Mouse (Mus musculus): ENCODE results near the gene Gm5269.

Gm5269 gene

GRCm38 (mm10) chr1:45881228-45881832, 8.7 kb downstream of the Gm5269 start:
- no peak for DNase-seq (ENCODE audit: low read depth, low spot score)

GRCm38 (mm10) chr1:45877463-45877862, 12.6 kb downstream of the Gm5269 start:
- DNase-seq (ENCODE audit: low read depth, low spot score): no peak

GRCm38 (mm10) chr1:45876450-45877198, 13.4 kb downstream of the Gm5269 start:
- no peak for DNase-seq (ENCODE audit: low read depth, low spot score)

- DNase-seq (ENCODE audit: low read depth, low spot score): no peak
These were observed 14.4 kb downstream of the Gm5269 start for GRCm38 (mm10) chr1:45875640-45876039.

- DNase-seq (ENCODE audit: low read depth, low spot score): no peak
These were observed 16.8 kb downstream of the Gm5269 start for GRCm38 (mm10) chr1:45873250-45873649.

- DNase-seq (ENCODE audit: low read depth, low spot score): no peak
These were observed 21.5 kb downstream of the Gm5269 start for GRCm38 (mm10) chr1:45868479-45869137.

GRCm38 (mm10) chr1:45868050-45868449, 22.0 kb downstream of the Gm5269 start:
- no peak for DNase-seq (ENCODE audit: low read depth, low spot score)

- no peak for DNase-seq (ENCODE audit: low read depth, low spot score)
These were observed 23.6 kb downstream of the Gm5269 start for GRCm38 (mm10) chr1:45866288-45867018.

- DNase-seq (ENCODE audit: low read depth, low spot score): no peak
These were observed 24.3 kb downstream of the Gm5269 start for GRCm38 (mm10) chr1:45865727-45866126.

- DNase-seq (ENCODE audit: low read depth, low spot score): no peak
These were observed 24.8 kb downstream of the Gm5269 start for GRCm38 (mm10) chr1:45865316-45865715.

GRCm38 (mm10) chr1:45864564-45865014, 25.5 kb downstream of the Gm5269 start:
- DNase-seq (ENCODE audit: low read depth, low spot score): no peak

GRCm38 (mm10) chr1:45863641-45864040, 26.4 kb downstream of the Gm5269 start:
- DNase-seq (ENCODE audit: low read depth, low spot score): no peak

- no peak for DNase-seq (ENCODE audit: low read depth, low spot score)
These were observed 28.9 kb downstream of the Gm5269 start for GRCm38 (mm10) chr1:45861162-45861561.

- no peak for DNase-seq (ENCODE audit: low read depth, low spot score)
These were observed 29.7 kb downstream of the Gm5269 start for GRCm38 (mm10) chr1:45860349-45860748.

- no peak for DNase-seq (ENCODE audit: low read depth, low spot score)
These were observed 32.0 kb downstream of the Gm5269 start for GRCm38 (mm10) chr1:45858038-45858437.

GRCm38 (mm10) chr1:45845466-45845865, 44.6 kb downstream of the Gm5269 start:
- DNase-seq (ENCODE audit: low read depth, low spot score): no peak

All from WW6 (cell line).